9 mouse cellular contexts compared by ENCODE assay signal in the genomic region with DNA sequence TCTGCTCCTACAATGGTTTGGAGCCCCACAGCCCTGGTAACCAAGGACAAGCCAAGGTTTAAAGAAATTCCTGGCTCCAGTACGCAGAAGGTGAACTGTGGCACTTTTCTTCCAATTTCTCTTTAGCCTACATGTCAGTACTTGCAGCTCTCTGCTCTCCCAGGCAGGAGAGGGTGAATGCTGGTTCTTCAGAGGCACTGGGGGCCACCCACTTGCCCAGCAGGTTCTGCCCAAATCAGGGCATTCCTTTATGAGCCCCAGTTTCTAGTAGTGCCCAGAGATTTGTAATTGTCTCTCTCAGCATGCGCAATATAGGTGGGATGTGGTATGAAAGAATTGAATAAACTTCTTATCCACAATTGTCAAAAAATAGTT. TPM values are rescaled to one million over a fixed set of nuclear protein-coding genes. Genes with fewer than 3 reads are reported as not detected.
DNase-seq lines count a peak whose midpoint lies in the region; ATAC-seq and TF ChIP-seq lines count a peak whose summit lies in the region.
"Had no signal": no experiment of that assay in that cellular context is flagged by ENCODE, and none has a peak within 500 bp of the region (broad histone marks: within the 10 kb centered on the region; RNA-seq: fewer than 3 reads in every experiment).

No protein-coding gene starts in this region.

- H3K36me3 ChIP-seq in heart, embryonic 12.5 days, result no peaks in the 10 kb centered on the region
- H3K36me3 ChIP-seq in limb, embryonic 14.5 days (ENCODE audit: control insufficient read depth, insufficient read depth, low read length), result no peaks in the 10 kb centered on the region

- 0 out of 2 replicates have a peak overlapping the region, but pooled peaks have one; percentile 39 for H3K9ac ChIP-seq in heart, embryonic 12.5 days
- no peak overlapping the region for H3K9ac ChIP-seq in limb, embryonic 14.5 days (ENCODE audit: low read depth, low read length, severe bottlenecking)

- H3K27ac ChIP-seq in heart, embryonic 12.5 days (ENCODE audit: poor library complexity, severe bottlenecking), result no peak overlapping the region
- no peak overlapping the region for H3K27ac ChIP-seq in limb, embryonic 14.5 days (replicated peaks; ENCODE audit: low read depth, low read length)

- WGBS in heart, embryonic 12.5 days, result 61% methylated on average over 2 of the region's 2 CpGs
- 42% methylated on average over 2 of the region's 2 CpGs for WGBS in limb, embryonic 14.5 days

- TF ChIP-seq POLR2A in limb, embryonic 14.5 days (IDR thresholded peaks at IDR 0.05; ENCODE audit: borderline replicate concordance, extremely low read depth, insufficient read depth, insufficient read length), result no peak

- peaks cover 18% of the 10 kb centered on the region for H3K4me1 ChIP-seq in heart, embryonic 12.5 days (replicated peaks)
- H3K4me1 ChIP-seq in limb, embryonic 14.5 days (ENCODE audit: control insufficient read depth, insufficient read depth, low read length), result peaks cover 13% of the 10 kb centered on the region; the same call in 1 of the 2 replicates

- no peaks in the 10 kb centered on the region for H3K27me3 ChIP-seq in heart, embryonic 12.5 days (replicated peaks)
- no peaks in the 10 kb centered on the region for H3K27me3 ChIP-seq in limb, embryonic 14.5 days (ENCODE audit: control insufficient read depth, insufficient read depth, low read length)

- H3K9me3 ChIP-seq in heart, embryonic 12.5 days (replicated peaks), result no peaks in the 10 kb centered on the region
- H3K9me3 ChIP-seq in limb, embryonic 14.5 days (ENCODE audit: control insufficient read depth, low read length), result no peaks in the 10 kb centered on the region

- no peak for ATAC-seq in heart, embryonic 12.5 days (ENCODE audit: insufficient number of reproducible peaks, low FRiP score)
- ATAC-seq in limb, embryonic 14.5 days (ENCODE audit: low FRiP score, low read depth), result no peak

- H3K4me3 ChIP-seq in heart, embryonic 12.5 days, result peak overlapping the region; percentile 25
- H3K4me3 ChIP-seq in limb, embryonic 14.5 days (replicated peaks; ENCODE audit: low read length), result no peak overlapping the region

- no peak for DNase-seq in heart, postnatal 4 days
- DNase-seq in urinary bladder, postnatal 14 days (ENCODE audit: low spot score), result peak; percentile 46
- no peak for DNase-seq in urinary bladder, postnatal 36 days (ENCODE audit: low spot score in 2 of 2)
- no peak for DNase-seq in limb, embryonic 14.5 days (ENCODE audit: low spot score)
- DNase-seq in yolk sac, embryonic 10.5 days (ENCODE audit: low spot score), result peak; percentile 32
- no peak for DNase-seq in thymus, postnatal 10 days (ENCODE audit: low spot score in 2 of 2)
- DNase-seq in frontal cortex, postnatal 14 days (ENCODE audit: low spot score in 2 of 2), result no peak
- DNase-seq: adrenal gland, postnatal 36 days had no signal

- peak overlapping the region; percentile 67 for H3K4me2 ChIP-seq in heart, embryonic 12.5 days
- H3K4me2 ChIP-seq in limb, embryonic 14.5 days (replicated peaks; ENCODE audit: low read depth, low read length, severe bottlenecking), result peak overlapping the region; percentile 39; the same call in 1 of the 2 replicates

RNA-seq across cellular contexts. Expression of a gene that starts 32.5 kb away (rescaled TPM):
- 9.9 and 10.6 TPM in 2 replicates for polyA plus RNA-seq in heart, embryonic 12.5 days (2016; fragmentation: Nextera tagmentation; extraction: Ambion mirVana)
- 10 to 100 TPM; 18.9 TPM for total RNA-seq in heart, postnatal 4 days (2021)
- polyA plus RNA-seq in limb, embryonic 14.5 days (2012; rRNA removed), result 5.1 and 5.6 TPM in 2 replicates
- polyA plus RNA-seq in limb, embryonic 14.5 days (2014; fragmentation: Nextera tagmentation; extraction: Ambion mirVana), result 10.1 and 11.6 TPM in 2 replicates

Comparison
In these comparisons a context has a peak if more than half of its experiments do, and no peak if none do; other contexts are left out.
1. DNase-seq: peak in urinary bladder, postnatal 14 days (single experiment) and yolk sac, embryonic 10.5 days (single experiment); none in heart, postnatal 4 days (single experiment), urinary bladder, postnatal 36 days (0 of 2), limb, embryonic 14.5 days (single experiment), thymus, postnatal 10 days (0 of 2) and frontal cortex, postnatal 14 days (0 of 2).